Mouse (Mus musculus) megakaryocyte-erythroid progenitor cell, adult 5-6 weeks (primary cell): Measurements from ENCODE around the gene Hk3. TPM values are rescaled to one million over a fixed set of nuclear protein-coding genes. Genes with fewer than 3 reads are reported as not detected.

Source experiments
- ATAC-seq: replicated peaks from 2 replicates; pipeline ENCODE4 v1.8.0; 2016; ENCODE audit warnings: mild to moderate bottlenecking, inconsistent platforms; ENCODE audit not compliant: severe bottlenecking, poor library complexity, low FRiP score, low TSS enrichment
- total RNA-seq, 2 experiments: library from RNA; stranded (forward) in 1 of 2; stranded (reverse) in 1 of 2; fragments of 200-1000, 215-1000 nt in 1 of 2; fragments of >200 nt in 1 of 2; fragmentation: Nextera tagmentation in 1 of 2; gene quantifications; 2 replicates each; pipeline ENCODE4 v1.2.3; 2014 to 2017

The Hk3 gene
- total RNA-seq, 2 experiments from 2014 or later, result 1.9 TPM; not detected in 1

DNA sequence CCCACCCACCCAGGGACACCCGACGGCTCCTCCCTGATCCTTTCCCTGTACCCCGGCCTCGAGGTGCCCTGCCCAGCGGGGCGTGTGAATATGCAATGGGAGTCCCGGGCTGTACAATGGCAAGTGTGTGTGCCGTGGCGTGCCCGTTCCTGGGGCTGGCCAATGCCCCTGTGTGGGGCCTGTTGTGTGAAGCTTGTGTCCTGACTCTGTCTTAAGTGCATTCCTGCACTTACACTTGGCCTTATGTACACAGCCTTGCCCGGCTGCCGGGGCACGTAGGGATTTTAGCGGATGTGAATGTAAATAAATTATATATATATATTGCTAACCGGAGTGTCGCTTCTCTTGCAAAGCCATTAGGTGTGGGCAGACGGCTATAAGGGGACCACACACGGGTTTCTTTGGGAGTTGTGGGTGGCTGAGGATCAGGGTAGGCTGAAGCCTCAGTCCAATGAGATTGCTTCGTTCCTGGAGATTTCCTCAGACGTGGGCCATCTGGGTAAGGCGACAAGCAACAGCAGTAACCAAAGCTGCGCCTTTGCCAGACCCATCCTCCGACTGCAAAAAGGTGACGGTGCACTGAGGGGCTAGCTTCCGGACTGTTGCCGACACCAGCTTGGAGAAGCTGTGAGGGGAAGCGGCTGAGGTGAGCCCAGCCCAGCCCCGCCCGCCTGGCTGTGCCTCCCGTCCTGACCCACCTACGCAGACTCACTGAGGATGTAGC lies 15.3 kb downstream of the Hk3 start:
- no peak for ATAC-seq

- no peak for ATAC-seq
Observed at GRCm38 (mm10) chr13:55004646-55005045, 16.5 kb downstream of the Hk3 start.

- no peak for ATAC-seq
Observed at GRCm38 (mm10) chr13:55002090-55002489, 19.1 kb downstream of the Hk3 start.

DNA sequence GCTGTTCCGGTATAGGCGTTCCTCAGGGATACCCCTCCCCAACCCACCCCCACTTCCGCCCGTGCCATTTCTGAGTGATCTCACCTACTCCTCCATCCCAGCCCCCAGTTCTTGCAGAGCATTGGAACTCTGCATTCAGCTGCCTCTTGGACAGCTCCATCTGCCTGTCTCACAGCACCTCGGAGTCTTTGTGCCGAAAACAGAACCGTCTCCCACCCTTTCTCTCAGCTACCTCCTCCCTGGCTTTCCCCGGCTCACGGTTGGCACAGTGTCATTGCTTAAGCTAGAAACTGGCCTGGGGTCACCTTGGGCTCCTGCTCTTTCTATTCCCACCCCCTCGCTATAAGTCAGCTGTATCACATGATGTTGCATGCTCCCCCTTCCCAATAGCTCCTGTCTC lies 20.8 kb downstream of the Hk3 start:
- no peak for ATAC-seq

- no peak for ATAC-seq
Observed at GRCm38 (mm10) chr13:54997568-54997967, 23.6 kb downstream of the Hk3 start.

DNA sequence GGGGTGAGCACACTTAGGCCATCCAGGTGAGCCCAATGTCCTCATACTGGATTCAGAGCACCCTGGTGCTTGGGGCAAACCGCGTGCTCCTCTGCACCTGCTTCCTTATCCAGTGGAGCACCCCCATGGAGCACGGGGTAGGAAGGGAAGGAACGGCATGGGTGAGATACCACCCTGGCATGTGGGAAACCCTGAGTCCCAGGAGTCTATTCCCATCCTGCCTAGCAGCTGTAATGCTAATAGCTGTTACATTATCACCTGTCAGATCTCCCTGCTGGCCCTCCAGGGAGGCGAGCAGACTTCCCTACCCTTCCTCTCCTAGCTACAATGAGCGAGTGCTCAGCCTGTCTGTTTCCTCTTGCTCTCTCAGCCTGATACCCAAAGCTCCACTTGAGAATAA lies 26.0 kb downstream of the Hk3 start:
- ATAC-seq, result no peak

DNA sequence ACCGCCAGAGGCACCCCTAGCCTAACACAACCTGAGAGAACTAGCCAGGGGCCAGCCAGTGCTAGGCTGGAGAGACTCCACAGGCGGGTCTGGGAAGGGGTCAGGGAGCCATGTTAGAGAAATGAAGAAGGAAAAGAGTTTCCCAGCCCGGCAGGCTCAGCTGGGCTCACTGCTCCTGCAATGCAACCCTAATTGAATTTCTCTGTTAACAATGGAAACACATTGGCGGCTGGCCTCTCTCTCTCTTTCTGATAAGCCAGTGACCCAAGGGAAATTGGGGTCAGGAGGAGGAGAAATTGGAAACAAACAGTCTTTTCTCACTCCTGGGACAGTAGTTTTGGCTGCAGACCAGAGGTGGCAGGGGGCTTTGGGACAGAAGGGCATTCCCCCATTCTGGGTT lies 26.6 kb downstream of the Hk3 start:
- no peak for ATAC-seq

- no peak for ATAC-seq
Observed at GRCm38 (mm10) chr13:54992215-54992614, 29.0 kb downstream of the Hk3 start.

DNA sequence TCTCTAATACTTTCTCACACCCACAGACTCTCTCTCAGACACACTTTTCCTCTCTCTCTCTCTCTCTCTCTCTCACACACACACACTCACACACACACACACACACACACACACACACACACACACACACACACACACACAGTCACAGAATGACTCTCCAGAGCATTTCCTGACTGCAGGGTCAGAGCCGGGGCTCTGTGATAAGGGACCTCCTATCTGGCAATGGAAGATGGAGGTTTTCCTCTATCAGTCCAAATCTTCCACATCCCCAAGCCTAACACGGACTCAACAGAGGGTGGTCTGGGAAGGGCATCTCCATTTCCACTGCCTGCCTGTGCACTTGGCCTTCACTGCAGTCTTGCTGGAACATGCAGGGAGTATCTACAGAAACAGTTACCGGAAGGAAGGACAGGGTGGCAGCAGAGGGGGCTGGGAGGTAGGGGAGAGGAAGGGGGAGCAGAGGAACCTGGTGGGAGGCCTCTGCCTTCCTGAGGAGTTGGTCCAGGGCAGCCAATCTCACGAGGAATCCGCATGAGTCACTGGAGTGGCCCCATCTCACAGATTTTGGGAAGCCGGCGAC lies 32.9 kb downstream of the Hk3 start:
- ATAC-seq, result no peak

DNA sequence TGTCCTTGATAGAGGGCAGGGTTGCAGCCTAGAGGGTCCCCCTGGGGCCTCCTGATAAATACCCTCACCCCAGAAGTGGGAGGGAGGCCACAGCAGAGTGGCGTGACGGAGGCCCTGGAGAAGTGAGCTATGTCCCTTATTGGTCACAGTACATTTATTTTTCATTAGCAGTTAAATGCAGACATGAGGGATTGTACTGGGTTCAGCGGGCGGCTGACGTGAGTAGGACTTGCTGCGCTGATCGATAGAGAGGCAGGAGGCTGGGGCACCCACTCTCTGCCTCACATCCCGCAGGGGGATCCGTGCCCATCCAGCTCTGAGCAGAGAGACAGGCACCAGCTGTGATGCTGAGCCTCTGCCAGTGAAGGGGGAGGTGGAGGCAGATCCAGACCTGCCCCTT lies 33.8 kb downstream of the Hk3 start:
- no peak for ATAC-seq

- peak; percentile 40; the same call in 1 of the 2 replicates for ATAC-seq
Observed at GRCm38 (mm10) chr13:54983614-54984013, 37.6 kb downstream of the Hk3 start.

- ATAC-seq, result no peak
Observed at GRCm38 (mm10) chr13:54983001-54983400, 38.2 kb downstream of the Hk3 start.

- ATAC-seq, result no peak
Observed at GRCm38 (mm10) chr13:54980957-54981356, 40.2 kb downstream of the Hk3 start.

DNA sequence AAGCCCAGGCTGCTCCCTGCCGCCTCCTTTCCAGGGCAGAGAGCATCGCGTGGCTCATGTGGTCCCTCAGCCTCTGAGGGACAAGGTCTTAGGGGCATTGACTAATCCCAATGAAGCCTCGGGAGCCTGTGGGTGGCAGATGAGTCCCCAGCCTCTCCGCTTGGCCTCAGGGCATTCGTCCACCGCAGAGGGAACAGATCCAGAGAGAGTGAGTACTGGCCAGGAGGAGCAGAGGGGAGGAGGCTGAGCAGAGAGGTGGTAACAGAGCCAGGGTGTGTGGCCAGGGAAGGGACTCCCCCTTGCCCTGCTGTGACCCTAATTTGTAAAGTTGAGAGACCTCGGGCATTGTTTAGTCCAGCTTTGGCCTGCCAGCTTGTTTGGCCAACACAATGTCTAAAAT lies 42.4 kb downstream of the Hk3 start:
- ATAC-seq, result no peak

DNA sequence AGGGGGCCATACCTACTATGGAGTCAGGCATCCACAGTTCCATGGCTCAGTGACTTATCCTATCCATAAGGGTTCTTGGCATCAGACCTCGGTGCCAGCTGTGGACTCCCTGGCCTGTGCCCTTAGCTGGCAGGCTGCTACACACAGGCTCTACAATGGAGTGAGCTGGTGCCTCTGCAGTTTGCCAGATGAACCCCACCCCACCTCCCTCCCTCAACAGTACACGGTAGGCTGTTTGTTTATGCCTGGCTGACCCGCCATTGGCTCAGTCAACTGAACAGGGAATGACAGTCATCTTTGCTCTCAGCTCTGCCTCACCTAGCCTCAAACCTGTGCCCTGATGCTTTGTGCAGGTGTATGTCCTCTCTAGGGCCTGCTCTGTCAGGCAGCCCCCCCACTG lies 45.6 kb downstream of the Hk3 start:
- no peak for ATAC-seq

GRCm38 (mm10) chr13:54970521-54971247 lies 50.5 kb downstream of the Hk3 start:
- 0 out of 2 replicates have a peak, but pooled peaks have one; percentile 37 for ATAC-seq

DNA sequence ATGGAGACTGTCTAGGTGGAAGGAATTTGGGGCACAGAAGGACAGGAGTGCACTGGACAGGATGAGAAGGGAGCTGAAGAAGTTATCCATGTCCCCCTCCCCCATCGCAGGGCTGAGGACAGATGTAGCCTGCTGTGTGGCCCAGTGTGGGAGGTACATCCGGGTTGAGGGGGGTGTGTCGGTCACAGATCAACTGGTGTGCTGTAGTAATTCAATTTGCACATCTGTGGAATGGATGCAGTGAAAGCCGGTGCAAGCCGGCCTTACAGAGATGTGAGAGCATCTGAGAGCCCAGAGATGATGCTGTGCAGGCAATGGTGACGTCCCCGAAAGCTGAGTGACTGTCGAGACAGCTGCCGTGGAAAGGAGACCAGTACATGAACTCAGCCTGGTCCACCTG lies 51.7 kb downstream of the Hk3 start:
- no peak for ATAC-seq

- no peak for ATAC-seq
Observed at GRCm38 (mm10) chr13:54968636-54969035, 52.5 kb downstream of the Hk3 start.

DNA sequence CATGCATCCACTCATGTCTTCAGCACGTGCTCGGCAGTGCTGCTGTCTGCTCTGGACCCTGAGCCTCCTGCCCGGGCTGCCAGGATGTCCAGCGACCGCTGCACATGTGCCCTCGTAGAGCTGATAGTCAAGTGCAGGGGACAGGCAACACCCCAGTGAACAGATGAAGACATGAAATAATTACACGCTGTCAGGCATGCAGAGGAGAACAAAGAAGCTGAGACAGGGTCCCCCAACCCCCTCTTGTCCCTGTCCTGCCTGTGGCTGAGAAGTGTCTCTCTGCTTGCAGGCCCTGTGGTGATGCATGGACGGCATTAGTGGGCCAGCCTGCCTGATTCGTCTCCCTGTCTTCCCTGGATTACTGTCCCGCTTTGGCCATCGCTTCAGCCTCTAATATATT lies 53.7 kb downstream of the Hk3 start:
- no peak for ATAC-seq

- no peak for ATAC-seq
Observed at GRCm38 (mm10) chr13:54965256-54965655, 55.9 kb downstream of the Hk3 start.

GRCm38 (mm10) chr13:54960491-54960890 lies 60.7 kb downstream of the Hk3 start:
- ATAC-seq, result no peak
